Mouse (Mus musculus) frontal cortex, postnatal 10 days (tissue): Measurements from ENCODE around the gene Mocs1.

Experiments used
- DNase-seq, 2 experiments: peaks; one replicate each; pipeline ENCODE4 v3.0.0; 2022; ENCODE audit warnings: low spot score in 2 of 2, mixed read lengths in 1 of 2

Gene Mocs1

DNA sequence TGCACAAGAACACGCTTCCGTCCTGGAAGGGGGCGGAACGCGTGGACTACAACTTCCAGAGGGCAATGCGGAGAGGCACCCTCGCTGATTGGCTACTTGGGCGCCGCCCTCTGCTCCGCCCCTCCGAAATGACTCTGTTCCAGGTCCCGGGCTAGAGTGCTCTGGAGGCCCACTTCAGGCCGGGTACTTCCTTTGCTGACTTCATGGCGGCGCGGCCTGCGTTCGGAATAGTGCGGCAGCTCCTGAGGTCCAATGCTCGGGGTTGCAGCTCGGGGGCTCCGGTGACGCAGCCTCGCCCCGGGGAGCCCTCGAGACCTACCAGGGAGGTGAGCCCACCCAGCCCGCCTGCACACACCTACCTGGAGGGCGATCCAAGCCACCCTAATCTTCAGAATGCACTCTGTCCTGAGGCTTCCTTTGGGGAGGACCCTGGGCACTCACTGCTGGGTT is at the start of gene Mocs1:
Gene Mocs1 (plus strand): TSS at position 124 of the 450 bp plus-strand sequence.
- peak; percentile 88 to 91 for DNase-seq

DNA sequence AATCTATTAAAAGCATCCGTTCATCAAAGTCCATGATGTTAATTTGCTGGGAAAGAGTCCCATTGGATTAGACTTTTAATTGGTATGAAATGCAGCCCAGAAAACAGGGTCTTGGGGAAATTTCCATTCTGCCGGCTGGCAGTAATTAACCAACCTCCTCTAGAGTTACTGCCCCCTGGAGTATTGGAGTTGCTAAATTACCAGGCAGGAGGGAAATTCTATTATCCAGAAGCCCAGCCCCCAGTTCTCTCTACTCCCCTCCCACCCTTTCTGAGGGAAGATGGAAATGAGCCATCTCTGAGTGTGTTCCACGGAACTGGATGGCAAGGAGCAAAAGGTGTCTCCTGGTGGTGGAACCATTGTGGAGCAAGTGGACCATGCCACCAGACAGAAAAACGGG is 48.5 kb upstream of the Mocs1 start:
- no peak for DNase-seq

DNA sequence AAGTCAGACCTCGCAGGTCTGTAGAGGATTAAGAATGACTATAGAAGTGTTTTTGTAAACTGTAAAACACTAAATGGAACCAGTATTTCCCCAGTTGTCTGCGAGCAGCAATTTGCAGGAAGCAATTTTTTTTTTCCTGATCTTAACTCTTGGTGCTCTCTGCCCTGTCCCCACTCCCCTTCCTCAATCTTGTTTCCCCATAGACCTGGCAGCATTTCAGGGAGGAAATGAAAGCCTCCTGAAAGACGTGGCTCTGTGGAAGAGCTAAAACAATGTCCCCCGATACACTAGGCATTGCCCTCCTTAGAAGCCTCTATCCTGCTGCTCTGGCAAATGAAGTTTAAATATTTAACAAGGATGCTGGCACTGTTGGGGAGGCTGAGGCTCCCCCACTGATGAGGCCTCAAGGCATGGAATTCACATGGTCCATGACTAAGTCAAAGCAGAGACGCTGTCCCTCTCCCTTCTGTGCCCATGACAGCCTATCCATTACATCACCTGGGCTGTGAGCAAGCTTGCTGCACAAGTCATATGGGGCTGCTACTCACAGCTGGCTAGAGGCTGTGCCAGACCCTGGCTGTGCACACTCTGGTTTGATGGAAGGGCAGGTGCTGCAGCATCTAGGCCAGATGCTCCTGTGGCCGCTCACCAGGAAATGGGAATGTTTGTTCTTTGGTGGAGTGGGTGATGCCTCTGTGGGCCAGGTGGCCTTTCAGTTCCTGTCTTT is 43.8 kb upstream of the Mocs1 start:
- DNase-seq: no peak

DNA sequence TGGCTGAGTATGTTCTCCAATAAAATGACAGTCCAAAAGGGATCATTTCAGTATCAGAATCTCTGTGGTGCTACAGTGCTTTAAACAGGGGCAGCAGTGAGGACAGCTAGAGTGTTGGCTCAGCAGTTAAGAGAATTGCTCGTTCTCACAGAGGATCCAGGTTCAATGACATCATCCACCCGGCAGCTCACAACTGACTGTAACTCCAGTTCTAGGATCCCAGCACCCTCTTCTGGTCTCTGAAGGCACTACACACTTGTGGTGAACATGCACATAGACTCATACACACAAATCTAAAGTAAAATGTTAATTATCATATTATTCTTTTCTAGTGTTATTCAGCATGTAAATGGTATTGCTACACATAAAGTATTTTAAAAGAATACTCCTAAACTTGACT is 40.4 kb upstream of the Mocs1 start:
- no peak for DNase-seq

DNA sequence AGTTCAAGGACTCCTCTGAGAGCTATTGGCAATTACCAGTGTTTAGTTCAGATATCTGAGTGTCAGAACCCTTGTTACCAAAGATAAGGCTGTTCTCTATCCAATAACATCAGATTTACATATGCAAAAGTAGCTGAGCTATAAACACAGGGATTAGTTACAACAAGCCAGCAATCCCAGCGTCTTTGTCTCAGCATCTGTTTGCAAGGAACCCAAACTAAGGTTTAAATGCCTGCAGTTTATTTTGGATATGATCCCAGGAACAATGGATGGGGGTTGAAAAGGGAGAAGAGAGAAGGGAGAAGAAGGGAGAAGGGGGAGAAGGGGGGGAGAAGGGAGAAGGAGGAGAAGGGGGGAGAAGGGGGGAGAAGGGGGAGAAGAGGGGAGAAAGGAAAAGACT is 35.4 kb upstream of the Mocs1 start:
- DNase-seq: no peak

DNA sequence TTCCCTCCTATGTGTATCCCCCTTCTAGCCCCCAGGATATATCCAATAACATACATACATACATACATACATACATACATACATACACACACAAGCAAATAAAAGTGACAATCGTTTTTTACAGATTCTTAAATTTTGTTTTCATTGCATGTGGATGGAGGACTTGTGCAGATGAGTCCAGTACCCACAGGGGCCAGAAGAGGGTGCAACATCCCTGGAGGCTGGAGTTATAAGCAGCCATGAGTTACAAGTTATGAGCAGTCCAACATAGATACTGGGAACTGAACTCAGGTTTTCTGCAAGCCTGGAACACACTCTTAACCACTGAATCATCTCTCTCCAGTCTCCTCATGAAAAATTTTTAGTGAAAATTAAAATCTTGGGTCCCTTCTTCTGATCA is 33.3 kb upstream of the Mocs1 start:
- DNase-seq: no peak

DNA sequence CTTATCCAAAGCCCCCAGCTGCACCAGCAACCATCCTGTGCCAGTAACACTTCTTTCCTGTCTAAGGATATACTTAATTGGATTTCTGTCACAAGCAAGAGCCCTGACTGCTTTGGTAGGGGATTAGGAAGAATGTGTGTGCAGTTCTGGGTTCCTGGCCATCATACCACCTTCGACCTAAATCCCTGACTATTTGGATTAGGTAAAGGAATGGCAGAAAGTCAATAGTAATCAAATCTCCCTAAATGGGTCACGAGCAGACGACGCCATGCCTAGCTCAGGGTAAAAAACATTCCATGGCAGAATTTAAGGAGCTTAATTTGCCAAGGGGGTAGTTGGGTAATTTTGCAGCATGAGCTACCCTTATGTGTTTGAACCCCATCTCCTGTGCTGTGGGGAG is 28.6 kb upstream of the Mocs1 start:
- DNase-seq: no peak

DNA sequence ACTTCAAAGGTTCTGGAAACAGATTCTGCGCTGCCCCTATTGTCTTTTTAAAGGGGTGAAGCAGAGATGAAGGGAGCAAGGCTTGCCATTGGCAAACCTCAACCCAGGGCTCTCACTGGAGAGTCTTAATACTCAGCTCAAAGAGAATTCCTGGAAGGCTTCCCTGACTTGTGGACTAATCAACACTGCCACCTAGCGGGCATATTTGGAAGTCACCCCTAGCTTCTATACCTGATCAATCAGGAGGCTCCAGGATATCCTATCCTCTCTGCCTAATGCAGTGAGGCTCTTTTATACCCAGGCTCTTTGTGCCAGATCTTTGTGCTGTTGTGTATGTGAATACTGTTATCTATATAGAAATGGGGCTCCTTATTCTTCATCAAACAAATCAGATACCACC is 28.0 kb upstream of the Mocs1 start:
- DNase-seq: peak; percentile 41 to 71

DNA sequence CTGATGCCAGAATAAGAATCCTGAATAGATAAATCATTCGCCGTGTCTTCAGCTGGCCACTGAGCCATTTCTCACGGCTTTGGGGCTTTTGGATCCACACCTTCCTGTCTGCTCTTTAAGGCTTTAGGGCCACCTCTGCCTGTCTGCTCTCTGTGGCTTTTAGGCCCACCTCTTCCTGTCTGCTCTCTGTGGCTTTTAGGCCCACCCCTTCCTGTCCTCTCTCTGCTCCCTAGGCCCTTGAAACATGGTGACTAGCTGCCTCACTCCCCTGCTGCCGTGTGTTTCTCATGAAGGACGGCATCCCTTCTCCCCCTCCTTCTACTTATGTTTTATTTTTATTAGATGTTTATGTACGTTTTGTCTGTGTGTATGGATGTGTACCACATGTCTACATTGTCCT is 25.0 kb upstream of the Mocs1 start:
- no peak for DNase-seq

DNA sequence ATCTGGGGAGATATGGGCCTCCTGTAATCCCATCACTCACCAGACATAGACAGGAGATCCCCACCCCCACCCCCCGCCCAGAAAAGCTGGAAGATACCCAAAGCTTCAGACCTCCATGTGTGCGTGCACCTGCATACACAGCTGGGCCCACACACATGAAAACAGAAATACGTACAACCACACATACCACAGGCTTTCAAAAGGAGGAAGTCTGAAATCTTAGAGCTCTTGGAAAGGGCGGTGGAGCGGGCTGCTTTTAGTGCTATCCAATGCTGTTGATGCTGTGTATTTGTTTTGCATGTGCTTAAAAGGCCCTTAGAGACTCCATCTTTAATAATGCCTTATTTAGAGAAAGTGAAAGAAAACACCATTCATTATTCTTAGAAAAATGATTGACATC is 22.2 kb upstream of the Mocs1 start:
- no peak for DNase-seq

DNA sequence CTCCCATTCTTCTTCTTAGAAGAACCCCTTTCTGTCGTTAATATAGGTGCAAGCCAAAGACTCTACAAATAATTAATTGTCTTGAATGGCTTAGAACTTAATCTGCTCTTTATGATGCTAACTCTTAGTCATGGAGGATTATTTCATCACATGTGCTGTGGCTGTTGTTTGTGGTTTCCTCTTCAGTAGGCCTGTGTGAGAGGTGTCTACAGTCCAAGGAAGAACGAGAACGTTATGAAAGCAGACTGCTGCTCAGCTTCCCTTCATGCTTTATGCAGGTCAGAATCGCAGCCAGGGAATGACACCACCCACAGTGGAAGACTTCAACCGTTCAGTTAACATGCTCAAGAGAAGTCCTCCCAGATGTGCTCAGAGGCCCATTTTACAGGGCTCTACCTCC is 15.2 kb upstream of the Mocs1 start:
- DNase-seq: no peak

DNA sequence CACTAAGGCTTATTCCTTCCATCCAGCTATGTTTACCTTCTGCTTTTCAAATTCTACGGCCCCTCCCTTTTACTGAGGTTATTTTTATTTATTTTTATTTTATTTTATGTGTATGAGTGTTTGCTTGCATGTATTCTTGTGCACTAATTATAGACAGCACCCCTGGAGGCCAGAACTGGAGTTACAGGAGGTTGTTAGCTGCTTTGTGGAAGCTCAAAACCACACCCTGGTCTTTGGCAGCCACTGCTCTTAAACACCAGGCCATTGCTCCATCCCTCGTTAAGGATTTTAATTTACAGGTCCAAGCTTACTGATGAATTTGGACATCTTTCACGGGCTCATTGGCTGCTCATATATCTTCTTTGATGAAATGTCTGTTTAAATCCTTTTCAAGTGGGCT is 14.6 kb upstream of the Mocs1 start:
- no peak for DNase-seq

DNA sequence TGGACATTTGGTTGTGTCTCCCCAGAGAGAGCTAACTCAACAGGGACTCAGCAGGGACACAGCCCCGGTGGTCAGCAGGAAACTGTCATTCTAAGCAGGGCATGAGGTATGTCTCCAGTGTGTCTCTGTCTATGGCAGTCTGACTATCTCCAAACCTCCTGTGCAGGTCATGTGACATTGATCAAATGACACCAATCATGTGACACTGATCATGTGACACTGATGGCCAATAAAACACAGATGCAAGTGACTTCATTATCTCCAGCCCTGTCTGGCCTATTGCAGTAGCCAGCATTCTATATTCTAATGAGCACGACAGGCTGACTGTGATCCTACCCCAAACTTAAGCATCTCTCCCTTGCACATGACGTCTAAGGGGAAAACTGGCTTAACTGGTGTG is 11.9 kb upstream of the Mocs1 start:
- DNase-seq: no peak

DNA sequence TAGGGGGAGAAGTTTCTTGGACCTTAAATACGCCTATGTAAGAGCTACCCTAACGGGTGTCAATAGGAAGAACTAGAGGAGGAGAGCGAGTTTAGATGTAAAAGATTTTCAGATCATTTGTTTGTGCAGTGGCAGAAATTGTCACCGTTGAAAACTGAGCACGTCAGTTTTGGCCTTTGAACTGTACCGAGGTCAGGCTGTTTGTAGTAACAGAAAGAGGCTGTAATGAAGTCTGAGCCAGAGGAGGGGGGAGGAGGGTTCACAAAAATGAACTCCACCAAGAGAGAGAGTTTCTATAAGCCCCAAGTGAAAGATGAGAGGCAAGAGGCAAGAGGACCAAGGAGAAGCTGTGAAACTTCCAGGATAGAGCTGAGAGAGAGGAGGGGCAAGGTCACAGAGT is 8.3 kb upstream of the Mocs1 start:
- no peak for DNase-seq

DNA sequence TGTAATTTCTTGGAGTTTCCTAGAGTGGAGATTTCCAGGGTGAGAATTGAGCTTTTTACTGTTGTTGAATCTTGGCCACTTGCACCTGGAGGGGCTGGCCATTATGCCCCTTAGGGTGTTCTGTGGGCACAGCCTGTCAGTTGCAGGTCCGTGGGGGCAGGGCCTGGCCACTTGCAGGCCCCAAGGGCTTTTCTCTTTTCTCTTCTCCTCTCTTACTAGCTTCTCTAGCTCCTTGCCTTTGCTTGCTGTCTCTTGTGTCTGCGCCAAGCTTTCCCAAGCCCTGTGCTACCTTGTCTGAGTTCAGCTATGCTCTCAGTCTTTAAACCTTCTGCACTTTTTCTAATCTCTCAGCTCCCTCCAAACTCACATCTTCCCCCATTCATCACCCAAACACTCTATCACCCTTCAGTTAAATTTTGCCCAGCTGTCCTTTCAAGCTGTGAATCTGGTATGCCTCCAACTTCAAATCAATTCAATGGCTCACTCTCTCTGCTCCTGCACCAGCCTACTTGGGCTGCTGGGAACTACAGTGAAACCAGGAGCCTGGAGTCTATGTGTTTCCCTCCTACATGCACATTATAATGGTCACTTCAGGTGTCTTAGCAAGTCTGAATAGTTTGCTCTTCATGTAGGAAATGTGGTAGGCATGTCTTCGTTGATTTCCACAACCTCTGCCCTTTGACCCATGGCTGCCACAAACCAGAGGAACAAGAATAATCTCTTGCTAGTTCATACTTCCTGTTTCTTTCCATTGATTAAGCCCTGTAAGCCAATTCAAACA is 5.7 kb upstream of the Mocs1 start:
- no peak for DNase-seq

DNA sequence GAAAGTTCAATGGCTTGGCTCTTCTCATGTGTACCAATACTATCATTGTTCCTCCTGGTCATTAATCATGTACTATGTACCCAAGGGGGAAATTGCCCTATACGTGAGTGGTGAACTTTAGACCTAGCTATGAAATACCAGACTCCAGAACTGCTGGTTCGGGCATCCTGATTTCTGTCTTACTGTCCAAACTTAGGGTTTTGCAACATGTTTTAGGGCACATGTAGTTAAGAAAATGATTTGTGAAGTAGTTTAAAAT is 5.2 kb upstream of the Mocs1 start:
- no peak for DNase-seq

DNA sequence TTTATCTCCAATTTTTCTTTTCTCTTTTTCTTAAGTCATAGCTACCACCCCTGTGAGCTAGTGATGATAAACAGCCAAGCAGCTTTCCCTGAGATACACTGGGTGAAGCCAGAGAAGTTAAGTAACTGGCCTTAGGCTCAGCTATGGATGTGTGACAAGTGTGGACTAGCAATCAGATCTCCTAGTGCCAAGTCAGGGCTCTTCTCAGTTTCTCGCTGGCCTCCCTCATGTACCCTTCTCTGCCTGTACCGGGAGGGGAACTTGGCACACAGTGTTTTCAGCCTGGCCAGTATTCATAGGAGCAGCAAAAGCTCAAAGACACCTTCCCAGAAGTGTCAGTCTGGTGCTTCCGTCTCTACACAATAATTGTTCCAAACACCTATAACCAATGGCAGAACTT is 4.3 kb upstream of the Mocs1 start:
- no peak for DNase-seq

DNA sequence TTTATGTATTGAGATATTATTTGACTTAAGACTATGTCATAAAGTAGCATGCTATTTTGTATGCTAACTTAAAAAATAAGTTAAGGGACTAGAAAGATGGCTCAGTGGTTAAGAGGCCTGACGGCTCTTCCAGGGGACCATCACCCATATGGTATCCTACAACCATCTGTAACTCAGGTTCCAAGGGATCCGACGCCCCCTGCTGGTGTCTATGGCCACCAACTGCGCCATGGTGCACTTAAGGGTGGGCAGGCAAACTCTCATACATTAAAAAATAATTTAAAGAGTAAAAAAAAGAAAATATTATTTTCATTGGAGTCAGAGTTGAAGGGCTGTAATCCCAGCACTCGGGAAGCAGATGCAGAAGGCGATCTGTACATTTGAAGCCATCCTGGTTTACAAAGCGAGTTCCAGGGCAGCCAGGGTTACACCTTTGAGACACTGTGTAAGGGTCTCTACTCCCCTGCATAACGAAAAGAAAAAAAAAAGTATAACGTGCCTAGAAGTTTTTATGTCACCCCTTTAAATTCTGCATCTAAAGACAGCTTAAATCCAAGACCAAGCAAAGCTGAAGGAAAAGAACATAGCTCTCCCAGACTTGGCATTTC is 427 bp upstream of the Mocs1 start:
- DNase-seq: peak in 1 of 2 experiments; percentile 21

DNA sequence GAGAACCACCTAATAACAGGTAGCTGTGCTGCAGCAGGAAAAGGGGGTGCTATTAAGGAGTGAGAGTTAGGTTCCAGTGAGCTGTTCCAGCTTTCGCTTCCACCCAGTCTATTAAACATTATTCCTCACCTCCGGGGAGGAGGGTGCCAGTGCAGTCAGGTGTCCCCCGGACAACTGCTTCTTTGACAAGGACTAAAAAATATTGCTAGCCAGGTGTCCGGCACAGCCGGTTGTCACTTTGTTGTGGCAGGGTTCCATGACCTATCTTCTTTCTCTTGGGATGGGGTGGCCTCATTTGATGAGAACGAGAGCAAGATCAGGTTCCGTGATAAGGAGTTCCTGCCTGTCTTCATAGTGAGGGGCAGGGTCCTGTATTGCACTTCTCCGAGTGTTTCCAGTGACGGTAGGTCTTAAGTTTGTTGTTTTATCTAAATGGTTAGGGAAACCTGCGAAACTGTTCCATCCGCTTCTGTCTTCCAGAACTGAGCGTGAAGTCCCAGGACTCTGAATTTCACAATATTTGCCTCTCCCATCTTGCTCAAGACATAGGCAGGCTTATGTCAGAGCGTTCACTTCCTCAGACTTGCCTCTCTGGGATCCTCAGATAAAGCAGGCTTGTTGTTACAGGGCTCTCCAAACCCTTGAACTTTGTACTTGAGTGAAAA is 721 bp downstream of the Mocs1 start:
- DNase-seq: no peak

DNA sequence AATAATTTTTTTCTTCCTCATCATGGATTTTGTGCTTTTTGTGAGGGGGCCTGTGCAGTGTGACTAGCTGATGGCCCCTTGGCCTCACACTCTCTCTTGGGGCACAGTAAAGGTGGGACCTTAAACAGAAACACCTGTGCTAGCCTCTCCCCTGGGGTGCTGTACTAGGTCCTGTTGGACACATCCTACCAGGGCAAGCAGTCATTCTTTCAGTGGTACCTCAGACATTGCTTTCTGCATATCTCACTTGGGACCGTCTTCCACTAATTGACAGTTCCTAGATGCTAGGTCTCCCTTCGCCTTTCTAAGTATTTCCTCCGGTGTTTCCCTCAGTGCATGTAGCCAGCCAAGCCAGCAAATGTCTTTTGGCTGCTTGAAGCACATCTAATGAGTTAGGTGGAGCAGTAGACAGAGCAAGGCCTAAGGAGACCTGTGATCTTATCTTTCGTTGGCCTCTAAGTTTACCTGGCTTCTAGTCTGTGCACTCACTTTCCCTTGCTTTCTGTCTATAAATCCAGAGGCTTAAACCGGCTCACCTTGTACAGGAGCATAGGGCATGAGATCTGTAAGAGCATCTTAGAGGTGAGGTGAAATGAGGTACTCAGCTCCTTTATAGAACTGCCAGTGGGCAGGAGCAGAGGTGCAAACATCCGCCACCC is 1.4 kb downstream of the Mocs1 start:
- DNase-seq: no peak

DNA sequence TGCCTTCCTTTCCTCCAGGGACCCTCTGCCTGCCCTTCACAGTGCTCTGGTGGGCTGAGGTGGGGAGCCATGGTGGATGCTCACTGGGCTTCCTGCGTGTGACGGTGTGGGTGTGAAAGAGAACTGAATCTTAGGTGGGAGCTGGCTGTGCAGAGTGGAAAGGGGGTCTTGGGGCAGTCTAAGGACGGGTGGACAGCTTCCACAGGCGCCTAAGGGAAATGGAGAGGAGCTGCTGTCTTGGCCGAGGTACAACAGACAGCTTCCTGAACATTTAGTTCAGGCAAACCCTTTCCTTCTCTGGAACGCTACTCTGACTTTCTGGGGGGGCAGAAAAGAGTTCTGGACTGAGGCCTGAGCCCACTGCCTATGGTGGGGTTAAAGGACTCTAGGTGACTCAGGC is 2.0 kb downstream of the Mocs1 start:
- DNase-seq: no peak

DNA sequence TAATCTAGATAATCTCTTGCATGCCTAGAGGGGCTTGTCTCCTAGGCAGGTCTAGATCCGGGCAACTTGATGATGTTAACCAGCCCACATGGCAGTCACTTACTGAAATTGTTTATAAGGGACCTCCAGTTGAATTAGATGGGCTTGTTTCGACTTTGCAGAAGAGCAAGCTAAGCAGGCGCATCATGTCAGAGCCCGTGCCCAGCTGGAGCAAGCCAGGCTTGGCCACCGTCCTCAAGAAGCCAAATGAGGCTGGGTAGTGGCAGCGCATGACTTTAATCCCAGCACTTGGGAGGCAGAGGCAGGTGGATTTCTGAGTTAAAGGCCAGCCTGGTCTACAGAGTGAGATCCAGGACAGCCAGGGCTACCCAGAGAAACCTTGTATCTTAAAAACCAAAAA is 3.0 kb downstream of the Mocs1 start:
- DNase-seq: no peak
